Mouse (Mus musculus) neural tube, embryonic 10.5 days (tissue): Measurements from ENCODE around the gene Olfr773.
"Not testable (repeated sequence)": the region's sequence is repeated elsewhere in the genome, so short reads cannot be mapped to it uniquely, and the experiment has no call there.

Source experiments
- DNase-seq: peaks from one replicate; pipeline ENCODE4 v3.0.0-alpha.2; 2017; ENCODE audit warnings: low spot score; ENCODE audit errors: extremely low spot score

Olfr773 gene

GRCm38 (mm10) chr10:129187319-129187718 lies at the start of gene Olfr773:
Gene Olfr773 (minus strand): TSS chr10:129187419.
- not testable (repeated sequence) for DNase-seq

- DNase-seq = no peak
Observed at GRCm38 (mm10) chr10:129235904-129236303, 48.7 kb upstream of the Olfr773 start, which contains the start of gene Olfr774. Gene Olfr774 (plus strand): TSS chr10:129236204.

- no peak for DNase-seq
Observed at GRCm38 (mm10) chr10:129230737-129231136, 43.5 kb upstream of the Olfr773 start.

DNA sequence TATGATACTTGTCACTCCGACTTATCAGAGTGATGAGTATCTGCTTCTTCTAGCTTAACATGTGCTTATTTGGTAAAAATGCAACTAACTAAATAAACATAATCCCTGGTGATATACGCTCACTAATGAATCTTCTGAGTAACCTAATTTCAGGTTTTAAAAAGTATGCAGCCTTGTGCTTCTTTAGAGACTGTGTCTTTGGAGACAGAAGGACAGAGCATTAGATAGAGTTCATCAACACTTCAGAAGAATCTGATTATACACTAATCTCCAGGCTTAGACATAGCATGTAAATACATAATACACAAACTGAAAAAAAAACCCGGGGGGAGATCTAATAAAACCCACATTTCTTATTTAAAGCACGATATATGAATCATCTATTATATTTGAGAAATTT lies 9.4 kb downstream of the Olfr773 start, which contains the start of gene Olfr772:
Gene Olfr772 (minus strand): TSS at position 101 of the 400 bp plus-strand sequence.
- DNase-seq = not testable (repeated sequence)

GRCm38 (mm10) chr10:129164651-129165050 lies 22.6 kb downstream of the Olfr773 start, which contains the start of gene Olfr771:
Gene Olfr771 (minus strand): TSS chr10:129164751.
- DNase-seq = no peak

DNA sequence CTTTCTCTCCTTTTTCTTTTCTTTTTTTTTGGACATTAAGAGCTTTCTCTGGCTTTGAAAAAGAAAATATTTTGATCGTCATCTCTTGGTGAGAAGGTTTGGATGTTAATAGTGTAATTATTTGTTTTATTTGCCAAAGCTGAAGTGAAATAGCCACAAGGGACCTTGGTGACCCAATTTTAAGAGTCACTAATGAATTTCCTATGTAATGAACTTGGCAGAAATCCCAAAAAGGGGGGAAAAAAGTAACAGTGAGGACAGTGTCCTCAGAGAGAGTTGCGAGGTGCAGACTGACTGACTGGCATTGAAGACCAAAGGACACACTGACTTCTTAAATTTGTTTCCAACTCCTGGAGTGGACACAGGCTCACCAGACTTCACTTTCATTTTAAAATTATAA lies 48.3 kb downstream of the Olfr773 start, which contains the start of gene Olfr770:
Gene Olfr770 (minus strand): TSS at position 101 of the 400 bp plus-strand sequence.
- DNase-seq = no peak
